Mouse (Mus musculus) intestine, postnatal 0 days (tissue): ENCODE measurements around the gene Cenpi. TPM values are rescaled to one million over a fixed set of nuclear protein-coding genes. Genes with fewer than 3 reads are reported as not detected.
A peak's percentile ranks its signal among the peaks of the same experiment; 100 is the strongest.
"Not testable (repeated sequence)": the region's sequence is repeated elsewhere in the genome, so short reads cannot be mapped to it uniquely, and the experiment has no call there.

Experiments
- ATAC-seq: fragments of 200-750 bp; cut with Nextera tagmentation; 2 replicates; pipeline ENCODE4 v1.8.0; 2017; ENCODE audit warnings: mild to moderate bottlenecking, moderate TSS enrichment, moderate library complexity
- H3K27ac ChIP-seq: fragments of 300-500 bp; sonication (generic); 2 replicates; pipeline ENCODE4 v1.5.1; 2014; ENCODE audit warnings: mild to moderate bottlenecking, low read depth, low read length, moderate library complexity
- H3K27me3 ChIP-seq: fragments of 300-500 bp; sonication (generic); replicated peaks from 2 replicates; pipeline ENCODE4 v1.6.1; 2014; ENCODE audit warnings: low read length, mixed read lengths; ENCODE audit not compliant: control insufficient read depth, insufficient read depth
- H3K36me3 ChIP-seq: fragments of 300-500 bp; sonication (generic); 2 replicates; pipeline ENCODE4 v1.6.1; 2014; ENCODE audit warnings: mild to moderate bottlenecking, moderate library complexity; ENCODE audit not compliant: control insufficient read depth, insufficient read depth
- H3K4me1 ChIP-seq: fragments of 300-500 bp; sonication (generic); replicated peaks from 2 replicates; pipeline ENCODE4 v1.6.1; 2014; ENCODE audit warnings: antibody characterized with exemption, low read length, mixed read lengths; ENCODE audit not compliant: control insufficient read depth, insufficient read depth
- H3K4me2 ChIP-seq: fragments of 300-500 bp; sonication (generic); replicated peaks from 2 replicates; pipeline ENCODE4 v1.6.1; 2014; ENCODE audit warnings: low read depth, mild to moderate bottlenecking, moderate library complexity
- H3K4me3 ChIP-seq: fragments of 300-500 bp; sonication (generic); 2 replicates; pipeline ENCODE4 v1.5.1; 2014; ENCODE audit warnings: low read depth, low read length
- H3K9ac ChIP-seq: fragments of 300-500 bp; sonication (generic); 2 replicates; pipeline ENCODE4 v1.6.1; 2014; ENCODE audit warnings: mild to moderate bottlenecking, low read depth, low read length
- H3K9me3 ChIP-seq: fragments of 300-500 bp; sonication (generic); 2 replicates; pipeline ENCODE4 v1.6.1; 2016; ENCODE audit warnings: mixed run types; ENCODE audit not compliant: control insufficient read depth
- CTCF ChIP-seq: sonication (generic); IDR thresholded peaks from 2 replicates; pipeline ENCODE4 v1.5.1; 2016; ENCODE audit warnings: low read depth, mild to moderate bottlenecking, control low read depth, antibody characterized with exemption, moderate library complexity
- WGBS: fragments of 180-500 bp; shearing (Covaris S2); extraction: QIAGEN DNeasy Blood & Tissue Kit; methylation state at CpG from one replicate; pipeline ENCODE4 v1.1.7; 2014; 5-methylcytosine and 5-hydroxymethylcytosine counted together
- polyA plus RNA-seq: library from polyadenylated mRNA; unstranded; fragments of >200 nt; fragmentation: Nextera tagmentation; extraction: Ambion mirVana; gene quantifications from 2 replicates; pipeline ENCODE4 v1.2.1, GENCODE M21; 2015

The Cenpi gene
- polyA plus RNA-seq, 1 experiment from 2014 or later, result 7.2 TPM

- no peaks in the 10 kb centered on the region for H3K9me3 ChIP-seq
- WGBS, result 82% methylated on average over 1 of the region's 1 CpGs
- no peak for ATAC-seq
- H3K36me3 ChIP-seq, result no peaks in the 10 kb centered on the region
- no peak overlapping the region for H3K27ac ChIP-seq
- H3K9ac ChIP-seq, result no peak overlapping the region
- H3K27me3 ChIP-seq, result no peaks in the 10 kb centered on the region
- no peak overlapping the region for H3K4me3 ChIP-seq
- H3K4me2 ChIP-seq, result no peak overlapping the region
- no peak for TF ChIP-seq CTCF
- no peaks in the 10 kb centered on the region for H3K4me1 ChIP-seq
Observed at GRCm38 (mm10) chrX:134303287-134303686, 4.6 kb upstream of the Cenpi start.

- no peak overlapping the region for H3K27ac ChIP-seq
- H3K9me3 ChIP-seq, result no peaks in the 10 kb centered on the region
- peak; percentile 76 for ATAC-seq
- H3K4me3 ChIP-seq, result peak overlapping the region; percentile 33
- WGBS, result 29% methylated on average over 9 of the region's 9 CpGs
- H3K4me1 ChIP-seq, result no peaks in the 10 kb centered on the region
- peak overlapping the region; percentile 58 for H3K4me2 ChIP-seq
- 0 out of 2 replicates have a peak overlapping the region, but pooled peaks have one; percentile 18 for H3K9ac ChIP-seq
- TF ChIP-seq CTCF, result no peak
- H3K27me3 ChIP-seq, result no peaks in the 10 kb centered on the region
- H3K36me3 ChIP-seq, result no peaks in the 10 kb centered on the region
Observed at GRCm38 (mm10) chrX:134308275-134308634, 371 bp downstream of the Cenpi start.

- WGBS, result 83% methylated on average over 7 of the region's 7 CpGs
Observed at GRCm38 (mm10) chrX:134311193-134311592, 3.3 kb downstream of the Cenpi start.

GRCm38 (mm10) chrX:134319153-134319932, 11.5 kb downstream of the Cenpi start:
- no peak overlapping the region for H3K4me2 ChIP-seq

More at GRCm38 (mm10) chrX:134311193-134311592, 3.3 kb downstream of the Cenpi start:
- not testable (repeated sequence) for H3K4me3 ChIP-seq, H3K9me3 ChIP-seq, H3K27me3 ChIP-seq, H3K4me1 ChIP-seq, ATAC-seq, H3K36me3 ChIP-seq, H3K4me2 ChIP-seq, H3K27ac ChIP-seq, H3K9ac ChIP-seq

GRCm38 (mm10) chrX:134333280-134333679, 25.4 kb downstream of the Cenpi start:
- WGBS, result 93% methylated on average over 2 of the region's 2 CpGs

More at GRCm38 (mm10) chrX:134319153-134319932, 11.5 kb downstream of the Cenpi start:
- no peaks in the 10 kb centered on the region for H3K4me1 ChIP-seq
- ATAC-seq, result no peak
- no peak overlapping the region for H3K9ac ChIP-seq
- WGBS, result 81% methylated on average over 2 of the region's 2 CpGs
- no peak overlapping the region for H3K27ac ChIP-seq
- no peak overlapping the region for H3K4me3 ChIP-seq
- no peaks in the 10 kb centered on the region for H3K27me3 ChIP-seq
- H3K9me3 ChIP-seq, result no peaks in the 10 kb centered on the region
- peak; percentile 67 for TF ChIP-seq CTCF
- H3K36me3 ChIP-seq, result no peaks in the 10 kb centered on the region

GRCm38 (mm10) chrX:134342735-134343134, 34.9 kb downstream of the Cenpi start:
- Histone ChIP-seq H3K4me3 (no peak overlapping the region), H3K9ac (no peak overlapping the region), H3K27ac (no peak overlapping the region), H3K36me3 (no peaks in the 10 kb centered on the region), H3K27me3 (no peaks in the 10 kb centered on the region), H3K4me2 (no peak overlapping the region), H3K9me3 (no peaks in the 10 kb centered on the region), H3K4me1 (no peaks in the 10 kb centered on the region)
- 68% methylated on average over 2 of the region's 2 CpGs for WGBS
- TF ChIP-seq CTCF, result no peak
- ATAC-seq, result no peak

More at GRCm38 (mm10) chrX:134333280-134333679, 25.4 kb downstream of the Cenpi start:
- Histone ChIP-seq H3K4me1 (no peaks in the 10 kb centered on the region), H3K27ac (no peak overlapping the region), H3K9me3 (no peaks in the 10 kb centered on the region), H3K36me3 (no peaks in the 10 kb centered on the region), H3K4me2 (no peak overlapping the region), H3K9ac (no peak overlapping the region), H3K27me3 (no peaks in the 10 kb centered on the region), H3K4me3 (no peak overlapping the region)
- peak; percentile 51 for TF ChIP-seq CTCF
- ATAC-seq, result no peak
